Mouse (Mus musculus) myocyte (in vitro differentiated cells): ENCODE measurements around the gene Hsd17b13. TPM values are rescaled to one million over a fixed set of nuclear protein-coding genes. Genes with fewer than 3 reads are reported as not detected.

ENCODE experiments used
- H3K27me3 ChIP-seq: one replicate; pipeline ENCODE4 v1.6.1; 2011; ENCODE audit not compliant: control insufficient read depth, insufficient read depth, insufficient read length
- H3K36me3 ChIP-seq: one replicate; pipeline ENCODE4 v1.6.1; 2011; ENCODE audit not compliant: control insufficient read depth, insufficient read depth
- H3K4me2 ChIP-seq: one replicate; pipeline ENCODE4 v1.6.1; 2011; ENCODE audit warnings: low read depth, control low read depth
- H3K4me3 ChIP-seq: one replicate; pipeline ENCODE4 v1.5.1; 2011; ENCODE audit warnings: mild to moderate bottlenecking, control low read depth, moderate library complexity
- H3K79me2 ChIP-seq: one replicate; pipeline ENCODE4 v1.6.1; 2011; ENCODE audit not compliant: control insufficient read depth, insufficient read depth
- H3ac ChIP-seq: one replicate; pipeline ENCODE4 v1.6.1; 2011; ENCODE audit not compliant: control insufficient read depth, insufficient read length
- CEBPB ChIP-seq: IDR thresholded peaks from 2 replicates; pipeline ENCODE4 v1.6.1; 2011; ENCODE audit warnings: mild to moderate bottlenecking, moderate library complexity; ENCODE audit not compliant: poor library complexity, insufficient read depth, severe bottlenecking
- E2F4 ChIP-seq: IDR thresholded peaks from one replicate; pipeline ENCODE4 v1.6.1; 2011; ENCODE audit warnings: mild to moderate bottlenecking, control low read depth, moderate library complexity; ENCODE audit not compliant: insufficient read depth
- MAX ChIP-seq: IDR thresholded peaks from one replicate; pipeline ENCODE4 v1.6.1; 2011; ENCODE audit warnings: low read depth, mild to moderate bottlenecking, control low read depth
- MYOD1 ChIP-seq, 3 experiments: IDR thresholded peaks; one replicate each; pipeline ENCODE4 v1.6.1; 2011; ENCODE audit warnings: control low read depth in 2 of 3, low read depth in 2 of 3, mild to moderate bottlenecking in 2 of 3, moderate library complexity in 1 of 3; ENCODE audit not compliant: insufficient read length in 2 of 3, control insufficient read depth in 1 of 3
- MYOG ChIP-seq, 3 experiments: IDR thresholded peaks; one replicate each; pipeline ENCODE4 v1.6.1; 2011; ENCODE audit warnings: control low read depth in 2 of 3, low read depth in 2 of 3, mild to moderate bottlenecking in 2 of 3; ENCODE audit not compliant: insufficient read length in 2 of 3, control insufficient read depth in 1 of 3, insufficient read depth in 1 of 3
- POLR2A ChIP-seq: IDR thresholded peaks from one replicate; pipeline ENCODE4 v1.6.1; 2011; ENCODE audit warnings: low read depth, mild to moderate bottlenecking, control low read depth, moderate library complexity; ENCODE audit not compliant: insufficient read length
- POLR2AphosphoS2 ChIP-seq: IDR thresholded peaks from one replicate; pipeline ENCODE4 v1.6.1; 2011; ENCODE audit warnings: low read depth, control low read depth; ENCODE audit not compliant: insufficient read length
- REST ChIP-seq: IDR thresholded peaks from one replicate; pipeline ENCODE4 v1.6.1; 2011; ENCODE audit warnings: mild to moderate bottlenecking, control low read depth, moderate library complexity; ENCODE audit not compliant: insufficient read depth, insufficient read length
- SRF ChIP-seq: IDR thresholded peaks from one replicate; pipeline ENCODE4 v1.6.1; 2011; ENCODE audit warnings: low read depth; ENCODE audit not compliant: control insufficient read depth, insufficient read length
- TCF12 ChIP-seq: IDR thresholded peaks from one replicate; pipeline ENCODE4 v1.6.1; 2011; ENCODE audit warnings: mild to moderate bottlenecking, control low read depth; ENCODE audit not compliant: poor library complexity, insufficient read depth, severe bottlenecking
- TCF3 ChIP-seq: IDR thresholded peaks from one replicate; pipeline ENCODE4 v1.6.1; 2011; ENCODE audit warnings: low read depth, control low read depth; ENCODE audit not compliant: insufficient read length
- USF1 ChIP-seq: IDR thresholded peaks from one replicate; pipeline ENCODE4 v1.6.1; 2011; ENCODE audit warnings: low read depth, mild to moderate bottlenecking, control low read depth, moderate library complexity
- polyA plus RNA-seq: library from polyadenylated mRNA; unstranded; fragments of >200 nt; fragmentation: generic; extraction: Trizol; gene quantifications from one replicate; pipeline ENCODE4 v1.2.1, GENCODE M21; 2012; ENCODE audit warnings: missing spikeins

Gene Hsd17b13
- polyA plus RNA-seq, 1 experiment = 0.53 TPM

GRCm38 (mm10) chr5:104007801-104008200 lies 30.6 kb upstream of the Hsd17b13 start:
- Histone ChIP-seq H3ac (no peak overlapping the region), H3K79me2 (no peaks in the 10 kb centered on the region), H3K4me3 (no peak overlapping the region), H3K36me3 (no peaks in the 10 kb centered on the region), H3K4me2 (no peak overlapping the region), H3K27me3 (no peaks in the 10 kb centered on the region)
- TF ChIP-seq SRF (no peak), TCF3 (no peak), MYOD1 (IDR thresholded peaks at IDR 0.05; ENCODE audit: control insufficient read depth in 1 of 3, insufficient read length in 2 of 3, low read depth in 2 of 3) (no peak), CEBPB (no peak), USF1 (no peak), MYOG (IDR thresholded peaks at IDR 0.05; ENCODE audit: control insufficient read depth in 1 of 3, insufficient read depth in 1 of 3, insufficient read length in 2 of 3, low read depth in 2 of 3) (no peak), MAX (no peak), REST (no peak), POLR2A (no peak), TCF12 (no peak), E2F4 (no peak), POLR2AphosphoS2 (no peak)

- Histone ChIP-seq H3K4me3 (no peak overlapping the region), H3K36me3 (no peaks in the 10 kb centered on the region), H3K27me3 (no peaks in the 10 kb centered on the region), H3ac (no peak overlapping the region), H3K4me2 (no peak overlapping the region), H3K79me2 (no peaks in the 10 kb centered on the region)
- no peak for TF ChIP-seq SRF
- no peak for TF ChIP-seq TCF3
These were observed 29.6 kb upstream of the Hsd17b13 start for GRCm38 (mm10) chr5:104006811-104007210.

GRCm38 (mm10) chr5:104003955-104004354 lies 26.7 kb upstream of the Hsd17b13 start:
- no peak overlapping the region for H3ac ChIP-seq
- no peak overlapping the region for H3K4me3 ChIP-seq
- H3K36me3 ChIP-seq = no peaks in the 10 kb centered on the region
- H3K79me2 ChIP-seq = no peaks in the 10 kb centered on the region
- H3K27me3 ChIP-seq = no peaks in the 10 kb centered on the region
- no peak overlapping the region for H3K4me2 ChIP-seq
- TF ChIP-seq POLR2A (no peak), CEBPB (no peak), TCF12 (no peak), MAX (no peak), POLR2AphosphoS2 (no peak), E2F4 (no peak), TCF3 (no peak), SRF (no peak), MYOD1 (IDR thresholded peaks at IDR 0.05; ENCODE audit: control insufficient read depth in 1 of 3, insufficient read length in 2 of 3, low read depth in 2 of 3) (no peak), REST (no peak)

- H3K4me2 ChIP-seq = no peak overlapping the region
- TF ChIP-seq MAX = no peak
- no peak for TF ChIP-seq MYOD1 (IDR thresholded peaks at IDR 0.05; ENCODE audit: control insufficient read depth in 1 of 3, insufficient read length in 2 of 3, low read depth in 2 of 3)
- no peak for TF ChIP-seq USF1
- TF ChIP-seq CEBPB = no peak
- TF ChIP-seq E2F4 = no peak
- H3K36me3 ChIP-seq = no peaks in the 10 kb centered on the region
- no peaks in the 10 kb centered on the region for H3K27me3 ChIP-seq
- H3K79me2 ChIP-seq = no peaks in the 10 kb centered on the region
- H3K4me3 ChIP-seq = no peak overlapping the region
- no peak overlapping the region for H3ac ChIP-seq
These were observed 26.2 kb upstream of the Hsd17b13 start for GRCm38 (mm10) chr5:104003256-104003931.

GRCm38 (mm10) chr5:104002549-104003255 lies 25.5 kb upstream of the Hsd17b13 start:
- H3K4me2 ChIP-seq = no peak overlapping the region
- no peak overlapping the region for H3K4me3 ChIP-seq
- H3K79me2 ChIP-seq = no peaks in the 10 kb centered on the region
- H3K36me3 ChIP-seq = no peaks in the 10 kb centered on the region
- no peak overlapping the region for H3ac ChIP-seq
- TF ChIP-seq REST (no peak), MAX (no peak), MYOG (IDR thresholded peaks at IDR 0.05; ENCODE audit: control insufficient read depth in 1 of 3, insufficient read depth in 1 of 3, insufficient read length in 2 of 3, low read depth in 2 of 3) (no peak), CEBPB (no peak), POLR2A (no peak), TCF3 (no peak)
- no peaks in the 10 kb centered on the region for H3K27me3 ChIP-seq
